Mouse (Mus musculus) limb, embryonic 10.5 days (tissue): ENCODE data around the gene Rpl21. TPM values are rescaled to one million over a fixed set of nuclear protein-coding genes. Genes with fewer than 3 reads are reported as not detected.
A peak's percentile ranks its signal among the peaks of the same experiment; 100 is the strongest.
"Not testable (repeated sequence)": the region's sequence is repeated elsewhere in the genome, so short reads cannot be mapped to it uniquely, and the experiment has no call there.

Experiments
- DNase-seq: peaks from one replicate; pipeline ENCODE4 v3.0.0-alpha.2; 2017; ENCODE audit warnings: low spot score
- H3K27ac ChIP-seq: fragments of 300-500 bp; sonication (generic); 2 replicates; pipeline ENCODE4 v1.5.1; 2016; ENCODE audit warnings: mild to moderate bottlenecking
- H3K27me3 ChIP-seq: fragments of 300-500 bp; sonication (generic); 2 replicates; pipeline ENCODE4 v1.6.1; 2016; ENCODE audit warnings: low read depth, mild to moderate bottlenecking; ENCODE audit not compliant: poor library complexity, severe bottlenecking
- H3K36me3 ChIP-seq: fragments of 300-500 bp; sonication (generic); 2 replicates; pipeline ENCODE4 v1.6.1; 2016; ENCODE audit warnings: mild to moderate bottlenecking, moderate library complexity
- H3K4me1 ChIP-seq: fragments of 300-500 bp; sonication (generic); 2 replicates; pipeline ENCODE4 v1.6.1; 2016
- H3K4me3 ChIP-seq: fragments of 300-500 bp; sonication (generic); 2 replicates; pipeline ENCODE4 v1.5.1; 2016; ENCODE audit warnings: mild to moderate bottlenecking, moderate library complexity
- H3K9me3 ChIP-seq: fragments of 300-500 bp; sonication (generic); replicated peaks from 2 replicates; pipeline ENCODE4 v1.6.1; 2016; ENCODE audit warnings: mild to moderate bottlenecking
- WGBS: fragments of 180-500 bp; shearing (Covaris S2); methylation state at CpG from one replicate; pipeline ENCODE4 v1.1.7; 2016; 5-methylcytosine and 5-hydroxymethylcytosine counted together
- polyA plus RNA-seq: library from polyadenylated mRNA; unstranded; fragments of >200 nt; fragmentation: Nextera tagmentation; extraction: Ambion mirVana; gene quantifications from 2 replicates; pipeline ENCODE4 v1.2.1, GENCODE M21; 2016

Rpl21 gene
- polyA plus RNA-seq, 1 experiment from 2014 or later = 536 TPM

GRCm38 (mm10) chr5:146860222-146860998, 27.7 kb downstream of the Rpl21 start:
- Histone ChIP-seq H3K27me3 (no peaks in the 10 kb centered on the region), H3K4me3 (no peak overlapping the region), H3K36me3 (no peaks in the 10 kb centered on the region), H3K9me3 (no peaks in the 10 kb centered on the region), H3K27ac (no peak overlapping the region), H3K4me1 (no peaks in the 10 kb centered on the region)
- WGBS = 86% methylated on average over 18 of the region's 18 CpGs
- no peak for DNase-seq

- DNase-seq = no peak
- Histone ChIP-seq H3K9me3 (no peaks in the 10 kb centered on the region), H3K4me1 (no peaks in the 10 kb centered on the region), H3K27me3 (no peaks in the 10 kb centered on the region), H3K36me3 (no peaks in the 10 kb centered on the region), H3K4me3 (no peak overlapping the region), H3K27ac (no peak overlapping the region)
- WGBS = 63% methylated on average over 7 of the region's 7 CpGs
These were observed 28.9 kb downstream of the Rpl21 start for GRCm38 (mm10) chr5:146861588-146861987.

- peaks cover 12% of the 10 kb centered on the region for H3K4me1 ChIP-seq
- 67% methylated on average over 4 of the region's 4 CpGs for WGBS
These were observed 32.8 kb downstream of the Rpl21 start for GRCm38 (mm10) chr5:146865511-146865910.

GRCm38 (mm10) chr5:146866277-146866676, 33.6 kb downstream of the Rpl21 start:
- DNase-seq = no peak
- no peaks in the 10 kb centered on the region for H3K9me3 ChIP-seq
- peaks cover 12% of the 10 kb centered on the region for H3K4me1 ChIP-seq
- H3K4me3 ChIP-seq = no peak overlapping the region
- WGBS = 96% methylated on average over 2 of the region's 2 CpGs
- H3K27me3 ChIP-seq = no peaks in the 10 kb centered on the region
- H3K27ac ChIP-seq = no peak overlapping the region
- H3K36me3 ChIP-seq = no peaks in the 10 kb centered on the region

More at GRCm38 (mm10) chr5:146865511-146865910, 32.8 kb downstream of the Rpl21 start:
- no peaks in the 10 kb centered on the region for H3K27me3 ChIP-seq
- no peaks in the 10 kb centered on the region for H3K36me3 ChIP-seq
- DNase-seq = no peak
- no peak overlapping the region for H3K27ac ChIP-seq
- no peak overlapping the region for H3K4me3 ChIP-seq
- no peaks in the 10 kb centered on the region for H3K9me3 ChIP-seq

GRCm38 (mm10) chr5:146867246-146867945, 34.7 kb downstream of the Rpl21 start:
- Histone ChIP-seq H3K27ac (no peak overlapping the region; the same call in 1 of the 2 replicates), H3K4me3 (peak overlapping the region; percentile 41), H3K4me1 (peaks cover 12% of the 10 kb centered on the region), H3K27me3 (no peaks in the 10 kb centered on the region), H3K9me3 (no peaks in the 10 kb centered on the region), H3K36me3 (no peaks in the 10 kb centered on the region)
- peak; percentile 33 for DNase-seq
- 9% methylated on average over 19 of the region's 19 CpGs for WGBS

- Histone ChIP-seq H3K4me3 (peak overlapping the region; percentile 41), H3K9me3 (no peaks in the 10 kb centered on the region), H3K27me3 (no peaks in the 10 kb centered on the region), H3K27ac (no peak overlapping the region), H3K4me1 (peaks cover 12% of the 10 kb centered on the region), H3K36me3 (no peaks in the 10 kb centered on the region)
- DNase-seq = no peak
- 19% methylated on average over 4 of the region's 4 CpGs for WGBS
These were observed 35.2 kb downstream of the Rpl21 start for GRCm38 (mm10) chr5:146867946-146868314.

GRCm38 (mm10) chr5:146872981-146873631, 40.4 kb downstream of the Rpl21 start:
- 0 out of 2 replicates have a peak, but pooled peaks cover 3% of the 10 kb centered on the region for H3K4me1 ChIP-seq
- H3K4me3 ChIP-seq = no peak overlapping the region
- 91% methylated on average over 5 of the region's 5 CpGs for WGBS
- 0 out of 2 replicates have a peak, but pooled peaks cover 3% of the 10 kb centered on the region for H3K9me3 ChIP-seq
- H3K36me3 ChIP-seq = no peaks in the 10 kb centered on the region
- H3K27me3 ChIP-seq = no peaks in the 10 kb centered on the region
- no peak for DNase-seq
- H3K27ac ChIP-seq = no peak overlapping the region

- Histone ChIP-seq H3K4me1 (no peaks in the 10 kb centered on the region), H3K27ac (no peak overlapping the region), H3K27me3 (no peaks in the 10 kb centered on the region), H3K4me3 (no peak overlapping the region), H3K36me3 (no peaks in the 10 kb centered on the region), H3K9me3 (0 out of 2 replicates have a peak, but pooled peaks cover 3% of the 10 kb centered on the region)
- WGBS = 74% methylated on average over 2 of the region's 2 CpGs
- no peak for DNase-seq
These were observed 43.3 kb downstream of the Rpl21 start for GRCm38 (mm10) chr5:146876024-146876423.

GRCm38 (mm10) chr5:146877882-146878281, 45.2 kb downstream of the Rpl21 start:
- WGBS = 91% methylated on average over 5 of the region's 6 CpGs
- not testable (repeated sequence) for H3K9me3 ChIP-seq, H3K27me3 ChIP-seq, H3K36me3 ChIP-seq, H3K4me1 ChIP-seq, H3K27ac ChIP-seq, DNase-seq, H3K4me3 ChIP-seq

- Histone ChIP-seq H3K9me3 (no peaks in the 10 kb centered on the region), H3K36me3 (no peaks in the 10 kb centered on the region), H3K27me3 (no peaks in the 10 kb centered on the region), H3K27ac (no peak overlapping the region), H3K4me1 (no peaks in the 10 kb centered on the region), H3K4me3 (no peak overlapping the region)
- DNase-seq = no peak
- WGBS = 92% methylated on average over 6 of the region's 6 CpGs
These were observed 49.6 kb downstream of the Rpl21 start for GRCm38 (mm10) chr5:146882261-146882660.

- no peaks in the 10 kb centered on the region for H3K36me3 ChIP-seq
- H3K27ac ChIP-seq = no peak overlapping the region
- WGBS = 76% methylated on average over 7 of the region's 7 CpGs
- H3K9me3 ChIP-seq = no peaks in the 10 kb centered on the region
- no peaks in the 10 kb centered on the region for H3K27me3 ChIP-seq
- DNase-seq = no peak
- no peak overlapping the region for H3K4me3 ChIP-seq
- H3K4me1 ChIP-seq = no peaks in the 10 kb centered on the region
These were observed 50.4 kb downstream of the Rpl21 start for GRCm38 (mm10) chr5:146883053-146883452.

GRCm38 (mm10) chr5:146883486-146884272, 51.0 kb downstream of the Rpl21 start:
- no peaks in the 10 kb centered on the region for H3K36me3 ChIP-seq
- 86% methylated on average over 15 of the region's 15 CpGs for WGBS
- no peak overlapping the region for H3K27ac ChIP-seq
- no peaks in the 10 kb centered on the region for H3K27me3 ChIP-seq
- H3K4me3 ChIP-seq = no peak overlapping the region
- H3K9me3 ChIP-seq = no peaks in the 10 kb centered on the region
- no peak for DNase-seq
- no peaks in the 10 kb centered on the region for H3K4me1 ChIP-seq
